Mouse (Mus musculus) liver, embryonic 15.5 days (tissue): ENCODE results near the gene Fads6. TPM values are rescaled to one million over a fixed set of nuclear protein-coding genes. Genes with fewer than 3 reads are reported as not detected.

Experiments used
- ATAC-seq: fragments of 200-750 bp; cut with Nextera tagmentation; 2 replicates; pipeline ENCODE4 v1.8.0; 2017; ENCODE audit warnings: moderate number of reproducible peaks, mild to moderate bottlenecking, moderate library complexity; ENCODE audit not compliant: insufficient read depth
- H3K27ac ChIP-seq: fragments of 300-500 bp; sonication (generic); replicated peaks from 2 replicates; pipeline ENCODE4 v1.5.1; 2015; ENCODE audit warnings: mild to moderate bottlenecking, inconsistent platforms
- H3K27me3 ChIP-seq: fragments of 300-500 bp; sonication (generic); 2 replicates; pipeline ENCODE4 v1.6.1; 2015; ENCODE audit warnings: mild to moderate bottlenecking, inconsistent platforms
- H3K36me3 ChIP-seq: fragments of 300-500 bp; sonication (generic); replicated peaks from 2 replicates; pipeline ENCODE4 v1.6.1; 2015; ENCODE audit warnings: moderate library complexity, mild to moderate bottlenecking, inconsistent platforms
- H3K4me1 ChIP-seq: fragments of 300-500 bp; sonication (generic); replicated peaks from 2 replicates; pipeline ENCODE4 v1.6.1; 2015; ENCODE audit warnings: inconsistent platforms
- H3K4me2 ChIP-seq: fragments of 300-500 bp; sonication (generic); 2 replicates; pipeline ENCODE4 v1.6.1; 2015; ENCODE audit warnings: moderate library complexity, mild to moderate bottlenecking, inconsistent platforms
- H3K4me3 ChIP-seq: fragments of 300-500 bp; sonication (generic); replicated peaks from 2 replicates; pipeline ENCODE4 v1.5.1; 2015; ENCODE audit warnings: mild to moderate bottlenecking, inconsistent platforms
- H3K9ac ChIP-seq: fragments of 300-500 bp; sonication (generic); 2 replicates; pipeline ENCODE4 v1.6.1; 2015; ENCODE audit warnings: moderate library complexity, mild to moderate bottlenecking, inconsistent platforms
- H3K9me3 ChIP-seq: fragments of 300-500 bp; sonication (generic); replicated peaks from 2 replicates; pipeline ENCODE4 v1.6.1; 2016; ENCODE audit warnings: inconsistent platforms
- WGBS: fragments of 180-500 bp; shearing (Covaris S2); methylation state at CpG from one replicate; pipeline ENCODE4 v1.1.7; 2015; ENCODE audit warnings: mixed read lengths; ENCODE audit not compliant: insufficient replicate concordance; 5-methylcytosine and 5-hydroxymethylcytosine counted together
- polyA plus RNA-seq: library from polyadenylated mRNA; unstranded; fragments of >200 nt; fragmentation: Nextera tagmentation; extraction: Ambion mirVana; gene quantifications from 2 replicates; pipeline ENCODE4 v1.2.1, GENCODE M21; 2015

Gene Fads6
- polyA plus RNA-seq, 1 experiment from 2014 or later, result 3.4 TPM

DNA sequence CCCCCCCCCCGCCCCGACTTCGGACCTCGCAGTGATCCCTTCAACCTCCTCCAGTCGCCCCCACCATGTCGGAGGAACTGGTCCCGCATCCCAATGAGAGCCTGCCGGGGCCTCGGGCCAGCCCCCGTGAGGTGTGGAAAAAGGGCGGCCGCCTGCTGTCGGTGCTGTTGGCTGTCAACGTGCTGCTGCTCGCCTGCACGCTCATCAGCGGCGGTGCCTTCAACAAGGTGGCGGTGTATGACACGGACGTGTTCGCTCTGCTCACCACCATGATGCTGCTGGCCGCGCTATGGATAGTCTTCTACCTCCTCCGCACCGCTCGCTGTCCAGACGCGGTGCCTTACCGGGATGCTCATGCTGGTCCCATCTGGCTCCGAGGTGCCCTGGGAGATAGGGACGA, 25.9 kb upstream of the Fads6 start:
- 15% methylated on average over 32 of the region's 32 CpGs for WGBS
- no peak overlapping the region for H3K27ac ChIP-seq
- no peaks in the 10 kb centered on the region for H3K9me3 ChIP-seq
- no peak overlapping the region for H3K4me2 ChIP-seq
- H3K4me1 ChIP-seq, result peaks cover 3% of the 10 kb centered on the region; the same call in 1 of the 2 replicates
- no peak for ATAC-seq
- no peak overlapping the region for H3K9ac ChIP-seq
- H3K27me3 ChIP-seq, result peaks cover 82% of the 10 kb centered on the region
- H3K36me3 ChIP-seq, result no peaks in the 10 kb centered on the region
- H3K4me3 ChIP-seq, result no peak overlapping the region

DNA sequence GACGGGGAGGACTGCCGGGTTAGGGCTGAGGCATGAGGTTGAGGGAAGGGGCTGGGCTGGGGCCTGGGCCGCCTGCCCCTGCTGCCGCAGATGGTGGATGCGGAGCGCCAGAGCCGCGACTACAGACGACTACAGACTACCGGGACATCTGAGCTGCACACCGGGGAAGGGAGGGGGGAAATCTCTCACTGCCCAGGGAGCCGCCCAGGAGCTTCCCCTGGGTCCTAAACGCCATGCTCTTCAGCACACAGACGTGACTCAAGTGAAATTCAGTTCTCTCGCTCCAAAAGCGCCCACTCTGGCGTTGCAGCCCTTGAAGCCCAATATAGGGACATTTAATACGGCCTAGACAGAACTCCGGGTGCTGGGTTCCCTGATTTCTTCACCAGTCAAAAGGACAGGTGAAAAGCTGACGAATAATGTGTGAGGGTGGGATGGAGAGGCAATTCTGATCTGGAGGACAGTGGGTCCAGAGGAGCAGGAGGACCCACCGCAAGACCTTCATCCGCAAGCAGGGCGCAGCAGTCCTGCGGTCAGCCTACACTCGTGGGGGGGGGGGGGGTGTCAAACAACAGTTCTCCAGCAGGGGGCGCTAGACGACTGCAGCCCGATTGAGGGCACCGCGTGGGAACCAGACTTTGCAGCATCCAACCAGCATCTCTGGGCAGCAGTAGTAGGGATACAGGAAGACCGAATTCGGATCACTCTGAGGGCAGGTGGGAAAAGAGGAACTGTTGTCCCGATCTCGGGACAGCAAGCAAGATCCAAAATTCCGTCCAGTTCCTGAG, 24.6 kb upstream of the Fads6 start, which contains the start of gene Ush1g:
Ush1g (minus strand) TSS at position 136 of the 788 bp plus-strand sequence.
- peaks cover 94% of the 10 kb centered on the region for H3K27me3 ChIP-seq
- no peak within 1 kb of the TSS for H3K27ac ChIP-seq
- WGBS, result 5% methylated on average over 35 of the region's 35 CpGs
- H3K36me3 ChIP-seq, result no peaks in the 10 kb centered on the region
- no peaks in the 10 kb centered on the region for H3K9me3 ChIP-seq
- peak within 1 kb of the TSS; percentile 5; the same call in 1 of the 2 replicates for H3K4me3 ChIP-seq
- ATAC-seq, result no peak
- H3K4me2 ChIP-seq, result peak within 1 kb of the TSS; percentile 27; the same call in 1 of the 2 replicates
- no peak within 1 kb of the TSS for H3K9ac ChIP-seq
- H3K4me1 ChIP-seq, result peaks cover 3% of the 10 kb centered on the region; the same call in 1 of the 2 replicates

DNA sequence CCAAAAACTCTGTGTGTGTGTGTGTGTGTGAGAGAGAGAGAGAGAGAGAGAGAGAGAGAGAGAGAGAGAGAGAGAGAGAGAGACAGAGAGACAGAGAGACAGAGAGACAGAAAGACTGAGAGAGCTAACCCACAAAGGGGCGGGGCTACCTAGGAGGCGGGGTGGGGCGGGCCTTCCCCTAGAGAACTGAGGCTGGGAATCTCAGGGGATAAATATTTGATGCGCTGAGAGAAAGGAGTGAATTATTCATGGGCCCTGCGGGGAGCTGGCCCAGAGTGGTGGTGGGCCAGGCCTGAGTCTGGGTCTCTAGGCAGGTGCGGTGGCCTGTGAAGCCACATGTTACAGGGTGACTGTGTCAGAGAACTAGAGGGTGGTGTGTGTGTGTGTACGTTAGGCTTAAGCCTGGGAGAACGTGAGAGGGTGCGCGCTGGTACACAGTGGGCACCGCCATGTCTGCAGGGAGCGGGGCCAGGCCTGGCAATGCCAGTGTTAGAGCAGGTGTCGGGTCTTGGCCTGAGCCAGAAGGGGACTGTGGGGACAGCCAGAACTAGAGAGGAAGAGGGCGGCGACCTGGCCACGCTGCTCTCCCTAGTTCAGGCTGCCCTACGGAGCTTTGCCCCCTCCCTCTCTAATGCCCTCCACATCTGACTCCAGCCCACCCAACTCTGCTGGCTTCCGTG, 22.4 kb upstream of the Fads6 start:
- ATAC-seq, result no peak
- no peak overlapping the region for H3K4me2 ChIP-seq
- H3K27ac ChIP-seq, result no peak overlapping the region
- H3K36me3 ChIP-seq, result no peaks in the 10 kb centered on the region
- H3K9ac ChIP-seq, result no peak overlapping the region
- peaks cover 3% of the 10 kb centered on the region; the same call in 1 of the 2 replicates for H3K4me1 ChIP-seq
- 7% methylated on average over 18 of the region's 18 CpGs for WGBS
- H3K27me3 ChIP-seq, result peaks cover 100% of the 10 kb centered on the region
- H3K9me3 ChIP-seq, result no peaks in the 10 kb centered on the region
- H3K4me3 ChIP-seq, result no peak overlapping the region

DNA sequence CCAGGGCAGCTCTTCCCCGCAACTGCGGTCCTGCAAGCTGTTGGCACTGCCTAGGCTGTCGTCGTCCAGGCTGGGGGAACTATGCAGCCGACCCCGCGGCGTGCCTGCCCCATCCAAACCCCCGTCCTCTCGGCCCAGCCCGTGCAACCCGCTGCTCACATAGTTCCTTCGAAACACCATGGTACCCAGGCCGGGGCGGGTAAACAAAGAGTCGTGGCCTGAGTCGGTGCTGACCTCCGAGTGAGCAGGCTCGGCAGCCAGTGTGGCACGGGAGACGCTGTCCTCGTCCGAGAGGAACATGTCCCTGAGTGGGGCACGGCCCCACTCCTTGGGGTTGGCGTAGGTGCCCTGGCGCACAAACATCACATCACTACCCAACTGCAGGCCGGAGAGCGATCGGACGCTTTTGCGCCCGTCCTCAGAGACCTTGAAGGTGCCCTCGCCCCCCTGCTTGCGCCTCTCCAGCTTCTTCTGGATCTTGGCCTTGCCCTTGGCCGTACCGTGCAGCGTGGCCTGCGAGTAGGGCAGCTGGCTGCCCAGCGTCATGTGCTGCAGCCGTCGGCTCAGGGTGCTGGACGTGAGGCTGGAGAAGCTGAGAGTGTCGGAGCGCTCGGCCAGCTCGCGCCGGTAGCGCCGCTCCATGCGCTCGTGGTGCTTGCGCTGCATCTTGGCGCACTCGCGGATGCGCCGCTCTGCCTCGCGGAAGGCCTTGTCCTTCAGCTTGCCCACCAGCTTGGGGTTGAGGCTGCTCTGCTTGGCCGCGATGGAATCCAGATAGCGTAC, 21.0 kb upstream of the Fads6 start:
- Histone ChIP-seq H3K4me3 (no peak overlapping the region), H3K9ac (no peak overlapping the region), H3K27me3 (peaks cover 95% of the 10 kb centered on the region), H3K4me1 (peaks cover 3% of the 10 kb centered on the region; the same call in 1 of the 2 replicates), H3K36me3 (no peaks in the 10 kb centered on the region), H3K9me3 (no peaks in the 10 kb centered on the region), H3K4me2 (no peak overlapping the region), H3K27ac (no peak overlapping the region)
- WGBS, result 11% methylated on average over 63 of the region's 63 CpGs
- no peak for ATAC-seq

DNA sequence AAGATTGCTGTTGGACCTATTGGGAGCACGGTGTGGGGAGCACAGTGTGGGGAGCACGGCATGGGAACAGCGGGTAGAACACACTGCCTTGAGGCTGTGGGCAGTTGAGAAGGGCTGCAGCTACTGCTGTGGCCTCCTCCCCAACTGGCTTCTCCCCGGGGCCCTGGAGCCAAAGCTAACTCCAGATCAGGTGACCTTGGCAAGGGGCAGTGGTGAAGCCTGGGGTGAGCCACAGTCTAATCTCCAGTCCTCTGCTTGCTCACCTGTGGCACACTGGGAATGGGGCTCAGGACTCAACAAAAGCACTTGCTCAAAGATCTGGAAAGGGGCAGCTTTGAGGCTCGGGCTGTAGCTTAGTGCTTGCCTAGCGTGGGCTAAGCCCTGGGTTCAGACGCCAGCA, 19.7 kb upstream of the Fads6 start:
- ATAC-seq, result no peak
- H3K9me3 ChIP-seq, result no peaks in the 10 kb centered on the region
- no peaks in the 10 kb centered on the region for H3K36me3 ChIP-seq
- H3K27ac ChIP-seq, result no peak overlapping the region
- peaks cover 3% of the 10 kb centered on the region; the same call in 1 of the 2 replicates for H3K4me1 ChIP-seq
- H3K27me3 ChIP-seq, result peaks cover 92% of the 10 kb centered on the region
- no peak overlapping the region for H3K9ac ChIP-seq
- WGBS, result 52% methylated on average over 7 of the region's 7 CpGs
- H3K4me2 ChIP-seq, result no peak overlapping the region
- no peak overlapping the region for H3K4me3 ChIP-seq

DNA sequence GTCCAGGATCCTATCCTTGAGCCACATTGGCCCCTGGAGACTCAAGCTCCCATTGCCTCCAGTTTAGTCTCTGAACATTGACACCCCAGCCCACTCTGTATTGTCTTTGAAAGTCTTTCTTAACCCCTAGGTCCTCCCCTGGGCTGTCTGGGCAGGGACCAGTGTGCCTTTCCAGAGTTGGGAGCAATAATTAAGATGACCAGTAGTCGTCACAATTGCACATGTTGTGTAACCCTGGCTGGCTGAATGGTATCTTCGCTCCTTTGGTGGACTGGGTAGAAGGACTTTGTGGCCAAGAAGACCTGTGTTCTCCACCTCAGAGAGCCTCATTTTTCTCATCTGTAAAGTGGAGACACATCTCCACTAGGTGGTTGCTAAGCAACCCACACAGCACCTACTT, 16.8 kb upstream of the Fads6 start:
- no peak overlapping the region for H3K9ac ChIP-seq
- no peak overlapping the region for H3K4me2 ChIP-seq
- H3K9me3 ChIP-seq, result no peaks in the 10 kb centered on the region
- 21% methylated on average over 2 of the region's 2 CpGs for WGBS
- H3K4me1 ChIP-seq, result no peaks in the 10 kb centered on the region
- no peak overlapping the region for H3K27ac ChIP-seq
- H3K27me3 ChIP-seq, result peaks cover 63% of the 10 kb centered on the region
- no peak for ATAC-seq
- H3K4me3 ChIP-seq, result no peak overlapping the region
- no peaks in the 10 kb centered on the region for H3K36me3 ChIP-seq

DNA sequence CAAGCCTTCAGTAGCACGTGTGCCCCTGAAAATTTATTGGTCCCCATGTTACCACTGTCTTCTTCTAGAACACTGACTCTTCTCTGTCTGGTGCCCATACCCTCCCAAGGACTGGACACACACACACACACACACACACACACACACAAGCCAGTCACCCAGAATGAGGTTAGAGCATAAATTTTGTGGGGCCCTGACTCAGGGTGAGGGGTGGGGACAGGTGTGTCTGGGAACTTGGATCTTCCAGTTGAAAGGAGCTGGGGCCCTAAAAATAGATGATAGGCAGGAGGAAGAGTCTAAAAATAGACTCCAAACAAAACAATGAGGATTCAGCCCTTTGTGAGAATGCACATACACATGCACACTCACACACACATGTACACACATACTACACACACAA, 11.3 kb upstream of the Fads6 start:
- 47% methylated on average over 1 of the region's 1 CpGs for WGBS
- no peak overlapping the region for H3K4me3 ChIP-seq
- ATAC-seq, result no peak

DNA sequence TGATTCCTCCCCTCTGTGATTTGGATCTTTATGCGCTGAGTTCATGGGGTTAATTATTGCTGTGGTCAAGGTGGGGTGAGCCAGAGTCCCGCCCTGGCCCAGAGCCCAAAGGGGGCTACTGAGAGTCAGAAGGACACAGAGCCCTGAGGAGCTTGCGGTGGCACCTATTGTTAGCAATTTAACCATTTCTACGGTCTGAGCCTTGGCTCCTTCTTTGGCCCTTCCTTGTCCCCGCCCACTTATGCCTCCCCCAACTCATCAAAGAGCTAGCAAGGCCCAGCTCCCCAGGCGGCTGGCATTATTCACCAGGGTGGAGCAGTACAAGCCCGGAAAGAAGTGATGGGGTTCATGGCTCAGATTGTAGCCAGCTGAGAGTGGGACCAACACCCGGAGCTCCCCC, 9.4 kb upstream of the Fads6 start, which contains the start of gene Otop2:
Otop2 (plus strand) TSS at position 301 of the 400 bp plus-strand sequence.
- H3K9me3 ChIP-seq, result no peaks in the 10 kb centered on the region
- no peaks in the 10 kb centered on the region for H3K4me1 ChIP-seq
- 40% methylated on average over 8 of the region's 8 CpGs for WGBS
- H3K27me3 ChIP-seq, result peaks cover 13% of the 10 kb centered on the region; the same call in 1 of the 2 replicates
- ATAC-seq, result no peak
- H3K27ac ChIP-seq, result no peak within 1 kb of the TSS
- H3K4me3 ChIP-seq, result no peak within 1 kb of the TSS
- H3K36me3 ChIP-seq, result no peaks in the 10 kb centered on the region
- H3K4me2 ChIP-seq, result no peak within 1 kb of the TSS
- H3K9ac ChIP-seq, result no peak within 1 kb of the TSS

More for the DNA sequence above, 11.3 kb upstream of the Fads6 start:
- Histone ChIP-seq H3K4me1 (no peaks in the 10 kb centered on the region), H3K9me3 (no peaks in the 10 kb centered on the region), H3K27me3 (peaks cover 23% of the 10 kb centered on the region), H3K36me3 (no peaks in the 10 kb centered on the region), H3K9ac (no peak overlapping the region), H3K4me2 (no peak overlapping the region), H3K27ac (no peak overlapping the region)

DNA sequence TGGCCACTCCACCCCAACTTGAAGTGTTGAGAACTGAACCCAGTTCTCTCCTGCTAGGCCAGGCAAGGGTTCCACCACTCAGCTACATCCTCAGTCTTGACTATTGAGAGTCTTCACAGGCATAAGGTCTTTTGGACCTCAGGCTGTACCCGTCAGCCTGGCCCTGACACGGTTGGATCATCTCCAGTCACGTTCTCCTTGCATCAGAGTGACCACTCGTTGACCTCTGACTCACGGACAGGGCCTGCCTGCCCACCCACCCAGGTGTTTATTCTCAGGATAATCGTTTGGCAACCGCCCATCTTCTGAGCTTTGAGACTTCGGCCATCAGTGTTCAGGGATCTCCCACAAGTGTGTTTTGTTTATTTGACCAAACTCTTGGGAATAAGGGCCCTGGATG, 5.7 kb upstream of the Fads6 start:
- H3K4me2 ChIP-seq, result no peak overlapping the region
- no peaks in the 10 kb centered on the region for H3K36me3 ChIP-seq
- H3K27ac ChIP-seq, result no peak overlapping the region
- 50% methylated on average over 8 of the region's 8 CpGs for WGBS
- peaks cover 20% of the 10 kb centered on the region for H3K27me3 ChIP-seq
- H3K4me3 ChIP-seq, result no peak overlapping the region
- H3K9me3 ChIP-seq, result no peaks in the 10 kb centered on the region
- no peak overlapping the region for H3K9ac ChIP-seq
- H3K4me1 ChIP-seq, result no peaks in the 10 kb centered on the region
- no peak for ATAC-seq

DNA sequence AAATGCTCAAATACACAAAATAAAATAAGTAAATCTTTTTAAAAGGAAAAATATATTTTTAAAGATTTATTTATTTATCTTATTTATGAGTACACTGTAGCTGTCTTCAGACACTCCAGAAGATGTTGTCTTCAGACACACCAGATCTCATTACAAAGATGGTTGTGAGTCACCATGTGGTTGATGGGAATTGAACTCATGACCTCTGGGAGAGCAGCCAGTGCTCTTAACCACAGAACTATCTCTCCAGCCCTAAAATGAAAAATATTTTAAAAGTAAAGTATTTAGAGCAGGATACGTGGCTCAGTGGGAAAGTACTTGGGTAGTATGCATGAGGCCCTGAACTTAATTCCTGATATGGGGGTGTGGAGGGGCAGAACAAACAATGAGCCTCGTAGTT, 3.9 kb upstream of the Fads6 start:
- no peak overlapping the region for H3K27ac ChIP-seq
- H3K4me2 ChIP-seq, result no peak overlapping the region
- no peaks in the 10 kb centered on the region for H3K36me3 ChIP-seq
- H3K4me3 ChIP-seq, result no peak overlapping the region
- peaks cover 27% of the 10 kb centered on the region for H3K27me3 ChIP-seq
- 56% methylated on average over 2 of the region's 2 CpGs for WGBS
- H3K4me1 ChIP-seq, result peaks cover 8% of the 10 kb centered on the region; the same call in 1 of the 2 replicates
- H3K9me3 ChIP-seq, result no peaks in the 10 kb centered on the region
- no peak for ATAC-seq
- no peak overlapping the region for H3K9ac ChIP-seq

DNA sequence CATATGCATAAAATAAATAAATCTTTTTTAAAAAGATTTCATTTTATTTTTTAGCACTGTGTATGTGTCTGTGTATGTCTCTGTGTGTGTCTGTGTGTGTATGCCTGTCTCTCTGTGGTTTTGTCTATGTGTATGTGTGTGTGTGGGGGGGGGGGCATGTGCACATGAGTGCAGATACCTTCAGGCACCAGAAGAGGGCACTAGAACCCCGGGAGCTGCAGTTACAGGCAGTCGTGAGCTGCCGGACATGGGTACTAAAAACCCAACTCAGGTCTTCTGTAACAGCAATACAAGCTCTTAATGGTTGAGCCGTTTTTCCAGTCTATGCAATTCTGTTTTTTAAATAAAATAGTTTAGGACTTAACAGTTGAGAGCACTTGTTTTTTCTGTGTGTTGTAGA, 3.3 kb upstream of the Fads6 start:
- Histone ChIP-seq H3K27ac (no peak overlapping the region), H3K4me2 (no peak overlapping the region), H3K9me3 (no peaks in the 10 kb centered on the region), H3K4me1 (peaks cover 8% of the 10 kb centered on the region; the same call in 1 of the 2 replicates), H3K4me3 (no peak overlapping the region), H3K9ac (no peak overlapping the region), H3K36me3 (no peaks in the 10 kb centered on the region), H3K27me3 (peaks cover 29% of the 10 kb centered on the region)
- ATAC-seq, result no peak
- 71% methylated on average over 4 of the region's 4 CpGs for WGBS
